In the genomic region with DNA sequence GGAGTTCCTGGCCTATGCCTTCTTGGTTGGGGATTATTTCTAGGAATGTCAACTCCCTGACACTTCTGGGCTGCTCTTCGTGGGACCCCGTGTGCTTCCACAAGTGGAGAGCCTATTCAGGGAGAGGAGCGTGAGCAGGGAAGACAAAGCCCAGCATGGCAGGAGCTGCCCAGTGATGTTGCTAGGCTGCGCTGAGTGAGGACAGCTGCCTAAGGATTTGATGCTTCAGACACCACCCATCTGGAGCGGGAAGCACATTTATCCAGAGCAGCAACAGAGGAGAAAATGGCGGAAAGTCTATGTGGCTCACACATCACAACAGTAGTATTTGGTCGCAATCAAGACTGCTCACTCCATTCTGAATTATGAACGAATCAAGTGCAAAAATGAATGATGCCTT, we compare ENCODE assay signal across 29 mouse cellular contexts. TPM values are rescaled to one million over a fixed set of nuclear protein-coding genes. Genes with fewer than 3 reads are reported as not detected.
DNase-seq lines count a peak whose midpoint lies in the region; ATAC-seq and TF ChIP-seq lines count a peak whose summit lies in the region.
"Had no signal": no experiment of that assay in that cellular context is flagged by ENCODE, and none has a peak within 500 bp of the region (broad histone marks: within the 10 kb centered on the region; RNA-seq: fewer than 3 reads in every experiment).

No protein-coding gene starts in this region.

- WGBS in hindbrain, embryonic 11.5 days = 50% methylated on average over 8 of the region's 8 CpGs
- 46% methylated on average over 8 of the region's 8 CpGs for WGBS in hindbrain, embryonic 13.5 days
- WGBS in neural tube, embryonic 11.5 days = 66% methylated on average over 8 of the region's 8 CpGs
- WGBS in lung, adult 2 months = 68% methylated on average over 8 of the region's 8 CpGs

- no peaks in the 10 kb centered on the region for H3K27me3 ChIP-seq in hindbrain, embryonic 11.5 days (ENCODE audit: control insufficient read depth, insufficient read depth, low read length)
- H3K27me3 ChIP-seq in hindbrain, embryonic 13.5 days = no peaks in the 10 kb centered on the region
- H3K27me3 ChIP-seq in neural tube, embryonic 11.5 days (ENCODE audit: control insufficient read depth, insufficient read depth, low read length) = no peaks in the 10 kb centered on the region
- H3K27me3 ChIP-seq: CH12.LX; embryonic facial prominence, embryonic 15.5 days; liver, embryonic 12.5 days; neural tube, embryonic 13.5 days had no signal

- no peaks in the 10 kb centered on the region for H3K36me3 ChIP-seq in hindbrain, embryonic 11.5 days (ENCODE audit: control insufficient read depth, insufficient read depth, low read length)
- H3K36me3 ChIP-seq in hindbrain, embryonic 13.5 days = no peaks in the 10 kb centered on the region
- no peaks in the 10 kb centered on the region for H3K36me3 ChIP-seq in neural tube, embryonic 11.5 days (ENCODE audit: control insufficient read depth, insufficient read depth, low read length)
- H3K36me3 ChIP-seq: embryonic facial prominence, embryonic 10.5 days; embryonic facial prominence, embryonic 15.5 days; liver, embryonic 12.5 days; neural tube, embryonic 13.5 days had no signal

- no peak overlapping the region for H3K9ac ChIP-seq in hindbrain, embryonic 11.5 days (ENCODE audit: low read depth, low read length)
- no peak overlapping the region for H3K9ac ChIP-seq in hindbrain, embryonic 13.5 days
- H3K9ac ChIP-seq in neural tube, embryonic 11.5 days (ENCODE audit: low read length) = no peak overlapping the region
- H3K9ac ChIP-seq: embryonic facial prominence, embryonic 15.5 days; liver, embryonic 12.5 days; liver, postnatal 0 days; neural tube, embryonic 13.5 days had no signal

- peak; percentile 57; the same call in 1 of the 2 replicates for ATAC-seq in hindbrain, embryonic 11.5 days (ENCODE audit: low FRiP score)
- ATAC-seq in hindbrain, embryonic 13.5 days (ENCODE audit: low FRiP score) = no peak
- ATAC-seq in neural tube, embryonic 11.5 days (ENCODE audit: insufficient read depth, low FRiP score, low TSS enrichment) = peak; percentile 46; the same call in 1 of the 2 replicates
- ATAC-seq: forebrain, embryonic 14.5 days; intestine, embryonic 16.5 days; liver, embryonic 12.5 days; liver, postnatal 0 days; lung, postnatal 0 days had no signal

- no peaks in the 10 kb centered on the region for H3K9me3 ChIP-seq in hindbrain, embryonic 11.5 days (ENCODE audit: control insufficient read depth, low read length)
- H3K9me3 ChIP-seq in hindbrain, embryonic 13.5 days = no peaks in the 10 kb centered on the region
- H3K9me3 ChIP-seq in neural tube, embryonic 11.5 days (ENCODE audit: control insufficient read depth, low read length) = no peaks in the 10 kb centered on the region
- H3K9me3 ChIP-seq: embryonic facial prominence, embryonic 10.5 days; embryonic facial prominence, embryonic 15.5 days; liver, embryonic 12.5 days; neural tube, embryonic 13.5 days had no signal

- H3K4me3 ChIP-seq in hindbrain, embryonic 11.5 days (ENCODE audit: low read depth, low read length) = no peak overlapping the region
- no peak overlapping the region for H3K4me3 ChIP-seq in hindbrain, embryonic 13.5 days
- no peak overlapping the region for H3K4me3 ChIP-seq in neural tube, embryonic 11.5 days (ENCODE audit: low read depth, low read length)
- no peak overlapping the region for H3K4me3 ChIP-seq in lung, adult 2 months (replicated peaks; ENCODE audit: extremely low read depth, low read depth, low read length)
- H3K4me3 ChIP-seq: embryonic facial prominence, embryonic 10.5 days; embryonic facial prominence, embryonic 15.5 days; liver, embryonic 12.5 days; megakaryocyte, embryonic 14.5 days; neural tube, embryonic 13.5 days had no signal

- H3K27ac ChIP-seq in hindbrain, embryonic 11.5 days (ENCODE audit: low read depth, low read length) = no peak overlapping the region
- no peak overlapping the region for H3K27ac ChIP-seq in hindbrain, embryonic 13.5 days
- H3K27ac ChIP-seq in neural tube, embryonic 11.5 days (ENCODE audit: low read depth, low read length) = no peak overlapping the region
- H3K27ac ChIP-seq: embryonic facial prominence, embryonic 10.5 days; embryonic facial prominence, embryonic 15.5 days; kidney, postnatal 0 days; liver, embryonic 12.5 days; neural tube, embryonic 13.5 days had no signal

- H3K4me2 ChIP-seq in hindbrain, embryonic 11.5 days (replicated peaks; ENCODE audit: low read depth, low read length) = no peak overlapping the region
- H3K4me2 ChIP-seq in hindbrain, embryonic 13.5 days = no peak overlapping the region
- no peak overlapping the region for H3K4me2 ChIP-seq in neural tube, embryonic 11.5 days (ENCODE audit: low read depth)
- H3K4me2 ChIP-seq: embryonic facial prominence, embryonic 15.5 days; liver, embryonic 12.5 days; neural tube, embryonic 13.5 days had no signal

- TF ChIP-seq CTCF in lung, adult 2 months (IDR thresholded peaks at IDR 0.05; ENCODE audit: insufficient read depth, low read length) = no peak

- peak; percentile 16 for DNase-seq in embryo, embryonic 10 days (ENCODE audit: low spot score)
- DNase-seq in embryo, embryonic 9.5 days (ENCODE audit: extremely low spot score) = no peak
- peak; percentile 17 for DNase-seq in hindbrain, embryonic 11.5 days (ENCODE audit: low spot score)
- no peak for DNase-seq in neural tube, embryonic 11.5 days (ENCODE audit: low spot score)
- no peak for DNase-seq in neural tube, embryonic 10.5 days (ENCODE audit: extremely low spot score, low spot score)
- no peak for DNase-seq in layer of hippocampus, adult 9-10 months (ENCODE audit: low spot score)
- no peak for DNase-seq in lung, adult 2 months
- DNase-seq: adrenal gland, adult 8-10 months; cerebellum, adult 8-10 months; cerebellum, postnatal 36 days; kidney, adult 8-10 months; kidney, postnatal 4 days; layer of hippocampus, postnatal 36 days; left cerebral cortex, postnatal 4 days; liver, postnatal 0 days; lung, postnatal 4 days; thymus, adult 2 months; thymus, postnatal 36 days had no signal

- no peak for TF ChIP-seq POLR2A in lung, adult 2 months (IDR thresholded peaks at IDR 0.05; ENCODE audit: borderline replicate concordance, extremely low read depth, low read depth, low read length)

- no peaks in the 10 kb centered on the region for H3K4me1 ChIP-seq in hindbrain, embryonic 11.5 days (replicated peaks; ENCODE audit: control insufficient read depth, insufficient read depth, low read length)
- H3K4me1 ChIP-seq in hindbrain, embryonic 13.5 days (replicated peaks) = no peaks in the 10 kb centered on the region
- H3K4me1 ChIP-seq in neural tube, embryonic 11.5 days (ENCODE audit: control insufficient read depth, insufficient read depth, low read length) = no peaks in the 10 kb centered on the region
- no peaks in the 10 kb centered on the region for H3K4me1 ChIP-seq in lung, adult 2 months (ENCODE audit: control insufficient read depth, insufficient read depth, low read length)
- H3K4me1 ChIP-seq: embryonic facial prominence, embryonic 10.5 days; embryonic facial prominence, embryonic 15.5 days; liver, embryonic 12.5 days; megakaryocyte, embryonic 14.5 days; neural tube, embryonic 13.5 days had no signal

RNA-seq across cellular contexts. Expression of gene Ndufaf5, which starts 49.9 kb away (rescaled TPM):
- 31.9 and 32.1 TPM in 2 replicates for polyA plus RNA-seq in hindbrain, embryonic 11.5 days (2014; fragmentation: Nextera tagmentation; extraction: Ambion mirVana)
- polyA plus RNA-seq in hindbrain, embryonic 13.5 days (2015; fragmentation: Nextera tagmentation; extraction: Ambion mirVana) = 44.9 and 47.5 TPM in 2 replicates
- 26.4 and 31.6 TPM in 2 replicates for polyA plus RNA-seq in neural tube, embryonic 11.5 days (2014; fragmentation: Nextera tagmentation; extraction: Ambion mirVana)
- polyA plus RNA-seq in lung, adult 2 months (2012; rRNA removed) = 2.9 and 3.2 TPM in 2 replicates

RNA-seq across cellular contexts. Expression of gene Esf1, which starts 50.0 kb away (rescaled TPM):
- 29.0 and 31.1 TPM in 2 replicates for polyA plus RNA-seq in hindbrain, embryonic 11.5 days (2014; fragmentation: Nextera tagmentation; extraction: Ambion mirVana)
- 21.1 and 21.5 TPM in 2 replicates for polyA plus RNA-seq in hindbrain, embryonic 13.5 days (2015; fragmentation: Nextera tagmentation; extraction: Ambion mirVana)
- 27.5 and 29.5 TPM in 2 replicates for polyA plus RNA-seq in neural tube, embryonic 11.5 days (2014; fragmentation: Nextera tagmentation; extraction: Ambion mirVana)
- 0.50 and 1.6 TPM in 2 replicates for polyA plus RNA-seq in lung, adult 2 months (2012; rRNA removed)

Comparison
In these comparisons a context has a peak if more than half of its experiments do, and no peak if none do; other contexts are left out.
1. DNase-seq: peak in embryo, embryonic 10 days (single experiment) and hindbrain, embryonic 11.5 days (single experiment); none in embryo, embryonic 9.5 days (single experiment), neural tube, embryonic 11.5 days (single experiment), neural tube, embryonic 10.5 days (single experiment), layer of hippocampus, adult 9-10 months (single experiment) and lung, adult 2 months (single experiment).